Mouse (Mus musculus): Measurements from ENCODE around the gene Pacsin2.

The Pacsin2 gene

GRCm38 (mm10) chr15:83442495-83443037, 21.8 kb downstream of the Pacsin2 start:
- no peak for TF ChIP-seq CTCF (conservative IDR thresholded peaks at IDR 0.05; ENCODE audit: low read length)
- TF ChIP-seq POU5F1 (IDR thresholded peaks at IDR 0.05; ENCODE audit: borderline replicate concordance, low read length): no peak
- no peak for TF ChIP-seq NANOG (IDR thresholded peaks at IDR 0.05; ENCODE audit: borderline replicate concordance, low read length)
- Histone ChIP-seq H3K9me3 (ENCODE audit: low read length) (no peaks in the 10 kb centered on the region), H3K4me3 (replicated peaks; ENCODE audit: low read length) (no peak overlapping the region), H3K27me3 (ENCODE audit: insufficient read depth, low read length) (no peaks in the 10 kb centered on the region), H3K4me1 (replicated peaks; ENCODE audit: low read depth, low read length) (peaks cover 67% of the 10 kb centered on the region), H3K36me3 (ENCODE audit: insufficient read depth, low read length) (peaks cover 3% of the 10 kb centered on the region; the same call in 1 of the 2 replicates)

DNA sequence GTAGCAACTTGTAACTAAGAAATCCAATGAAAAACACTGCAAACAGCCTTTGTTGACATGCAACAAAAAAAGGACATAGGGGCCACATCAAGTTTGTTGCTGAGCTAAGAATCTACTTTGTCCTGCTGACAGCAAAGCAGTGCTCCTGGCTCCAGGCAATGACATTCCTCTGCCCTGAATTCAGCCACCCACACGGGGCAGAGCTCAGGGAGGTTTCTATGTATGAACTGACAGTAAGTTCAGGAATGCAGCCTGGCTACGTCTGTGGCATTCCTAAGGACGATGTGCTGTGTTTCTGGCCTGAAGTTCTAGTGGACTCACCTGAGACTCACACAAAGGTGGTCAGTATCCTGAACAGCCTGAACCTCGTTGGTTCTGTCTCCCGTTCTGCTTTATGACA, 23.7 kb downstream of the Pacsin2 start:
- H3K36me3 ChIP-seq (ENCODE audit: insufficient read depth, low read length): peaks cover 3% of the 10 kb centered on the region; the same call in 1 of the 2 replicates
- H3K4me1 ChIP-seq (replicated peaks; ENCODE audit: low read depth, low read length): peaks cover 54% of the 10 kb centered on the region
- TF ChIP-seq POU5F1 (IDR thresholded peaks at IDR 0.05; ENCODE audit: borderline replicate concordance, low read length): no peak
- no peak for TF ChIP-seq CTCF (conservative IDR thresholded peaks at IDR 0.05; ENCODE audit: low read length)
- TF ChIP-seq NANOG (IDR thresholded peaks at IDR 0.05; ENCODE audit: borderline replicate concordance, low read length): no peak
- H3K9me3 ChIP-seq (ENCODE audit: low read length): no peaks in the 10 kb centered on the region
- H3K27me3 ChIP-seq (ENCODE audit: insufficient read depth, low read length): no peaks in the 10 kb centered on the region
- H3K4me3 ChIP-seq (replicated peaks; ENCODE audit: low read length): no peak overlapping the region

- Histone ChIP-seq H3K27me3 (ENCODE audit: insufficient read depth, low read length) (no peaks in the 10 kb centered on the region), H3K9me3 (ENCODE audit: low read length) (no peaks in the 10 kb centered on the region), H3K4me3 (replicated peaks; ENCODE audit: low read length) (no peak overlapping the region), H3K4me1 (replicated peaks; ENCODE audit: low read depth, low read length) (peaks cover 49% of the 10 kb centered on the region), H3K36me3 (ENCODE audit: insufficient read depth, low read length) (peaks cover 3% of the 10 kb centered on the region; the same call in 1 of the 2 replicates)
- TF ChIP-seq NANOG (IDR thresholded peaks at IDR 0.05; ENCODE audit: borderline replicate concordance, low read length) (no peak), POU5F1 (IDR thresholded peaks at IDR 0.05; ENCODE audit: borderline replicate concordance, low read length) (no peak), CTCF (conservative IDR thresholded peaks at IDR 0.05; ENCODE audit: low read length) (no peak)
These were observed 27.9 kb downstream of the Pacsin2 start for GRCm38 (mm10) chr15:83436541-83436940.

GRCm38 (mm10) chr15:83435324-83436090, 28.9 kb downstream of the Pacsin2 start:
- Histone ChIP-seq H3K4me3 (replicated peaks; ENCODE audit: low read length) (no peak overlapping the region), H3K36me3 (ENCODE audit: insufficient read depth, low read length) (no peaks in the 10 kb centered on the region), H3K4me1 (replicated peaks; ENCODE audit: low read depth, low read length) (peaks cover 50% of the 10 kb centered on the region), H3K9me3 (ENCODE audit: low read length) (no peaks in the 10 kb centered on the region), H3K27me3 (ENCODE audit: insufficient read depth, low read length) (no peaks in the 10 kb centered on the region)
- TF ChIP-seq CTCF (conservative IDR thresholded peaks at IDR 0.05; ENCODE audit: low read length): no peak
- TF ChIP-seq POU5F1 (IDR thresholded peaks at IDR 0.05; ENCODE audit: borderline replicate concordance, low read length): no peak

GRCm38 (mm10) chr15:83434692-83435091, 29.7 kb downstream of the Pacsin2 start:
- TF ChIP-seq POU5F1 (IDR thresholded peaks at IDR 0.05; ENCODE audit: borderline replicate concordance, low read length) (no peak), NANOG (IDR thresholded peaks at IDR 0.05; ENCODE audit: borderline replicate concordance, low read length) (no peak), CTCF (conservative IDR thresholded peaks at IDR 0.05; ENCODE audit: low read length) (no peak)
- H3K4me3 ChIP-seq (replicated peaks; ENCODE audit: low read length): no peak overlapping the region

GRCm38 (mm10) chr15:83433344-83433743, 31.1 kb downstream of the Pacsin2 start:
- Histone ChIP-seq H3K36me3 (ENCODE audit: insufficient read depth, low read length) (no peaks in the 10 kb centered on the region), H3K4me1 (replicated peaks; ENCODE audit: low read depth, low read length) (peaks cover 55% of the 10 kb centered on the region), H3K4me3 (replicated peaks; ENCODE audit: low read length) (no peak overlapping the region), H3K27me3 (ENCODE audit: insufficient read depth, low read length) (no peaks in the 10 kb centered on the region), H3K9me3 (ENCODE audit: low read length) (no peaks in the 10 kb centered on the region)
- TF ChIP-seq POU5F1 (IDR thresholded peaks at IDR 0.05; ENCODE audit: borderline replicate concordance, low read length): no peak
- TF ChIP-seq NANOG (IDR thresholded peaks at IDR 0.05; ENCODE audit: borderline replicate concordance, low read length): no peak
- TF ChIP-seq CTCF (conservative IDR thresholded peaks at IDR 0.05; ENCODE audit: low read length): no peak

More at GRCm38 (mm10) chr15:83434692-83435091, 29.7 kb downstream of the Pacsin2 start:
- Histone ChIP-seq H3K9me3 (ENCODE audit: low read length) (no peaks in the 10 kb centered on the region), H3K27me3 (ENCODE audit: insufficient read depth, low read length) (no peaks in the 10 kb centered on the region), H3K4me1 (replicated peaks; ENCODE audit: low read depth, low read length) (peaks cover 51% of the 10 kb centered on the region), H3K36me3 (ENCODE audit: insufficient read depth, low read length) (no peaks in the 10 kb centered on the region)

GRCm38 (mm10) chr15:83432231-83433031, 32.0 kb downstream of the Pacsin2 start:
- H3K36me3 ChIP-seq (ENCODE audit: insufficient read depth, low read length): no peaks in the 10 kb centered on the region
- no peak for TF ChIP-seq POU5F1 (IDR thresholded peaks at IDR 0.05; ENCODE audit: borderline replicate concordance, low read length)
- TF ChIP-seq NANOG (IDR thresholded peaks at IDR 0.05; ENCODE audit: borderline replicate concordance, low read length): no peak
- no peak for TF ChIP-seq CTCF (conservative IDR thresholded peaks at IDR 0.05; ENCODE audit: low read length)
- H3K9me3 ChIP-seq (ENCODE audit: low read length): no peaks in the 10 kb centered on the region
- peak overlapping the region; percentile 21; the same call in 1 of the 2 replicates for H3K4me3 ChIP-seq (replicated peaks; ENCODE audit: low read length)
- H3K27me3 ChIP-seq (ENCODE audit: insufficient read depth, low read length): no peaks in the 10 kb centered on the region
- peaks cover 62% of the 10 kb centered on the region for H3K4me1 ChIP-seq (replicated peaks; ENCODE audit: low read depth, low read length)

Data from E14TG2a.4 (cell line).